Mouse (Mus musculus) midbrain, embryonic 14.5 days (tissue): ENCODE measurements around the gene Csrp3. TPM values are rescaled to one million over a fixed set of nuclear protein-coding genes. Genes with fewer than 3 reads are reported as not detected.

ENCODE experiments used
- ATAC-seq: fragments of 200-750 bp; cut with Nextera tagmentation; 2 replicates; pipeline ENCODE4 v1.8.0; 2017; ENCODE audit warnings: moderate number of reproducible peaks, moderate library complexity; ENCODE audit not compliant: low FRiP score, low TSS enrichment
- DNase-seq: peaks from one replicate; pipeline ENCODE4 v3.0.0-alpha.2; 2015
- H3K27ac ChIP-seq: fragments of 300-500 bp; sonication (generic); replicated peaks from 2 replicates; pipeline ENCODE4 v1.5.1; 2014; ENCODE audit warnings: mild to moderate bottlenecking, low read depth, low read length, moderate library complexity
- H3K27me3 ChIP-seq: fragments of 300-500 bp; sonication (generic); 2 replicates; pipeline ENCODE4 v1.6.1; 2014; ENCODE audit warnings: low read length, control low read depth, mixed read lengths; ENCODE audit not compliant: control insufficient read depth, insufficient read depth
- H3K36me3 ChIP-seq: fragments of 300-500 bp; sonication (generic); 2 replicates; pipeline ENCODE4 v1.6.1; 2014; ENCODE audit warnings: low read length, control low read depth; ENCODE audit not compliant: control insufficient read depth, insufficient read depth
- H3K4me1 ChIP-seq: fragments of 300-500 bp; sonication (generic); 2 replicates; pipeline ENCODE4 v1.6.1; 2014; ENCODE audit warnings: mild to moderate bottlenecking, antibody characterized with exemption, low read length, control low read depth; ENCODE audit not compliant: control insufficient read depth, insufficient read depth
- H3K4me2 ChIP-seq: fragments of 300-500 bp; sonication (generic); 2 replicates; pipeline ENCODE4 v1.6.1; 2014; ENCODE audit warnings: mild to moderate bottlenecking, low read length, moderate library complexity
- H3K4me3 ChIP-seq: fragments of 300-500 bp; sonication (generic); replicated peaks from 2 replicates; pipeline ENCODE4 v1.5.1; 2014; ENCODE audit warnings: low read depth, low read length
- H3K9ac ChIP-seq: fragments of 300-500 bp; sonication (generic); replicated peaks from 2 replicates; pipeline ENCODE4 v1.6.1; 2014; ENCODE audit warnings: mild to moderate bottlenecking, low read length, moderate library complexity
- H3K9me3 ChIP-seq: fragments of 300-500 bp; sonication (generic); 2 replicates; pipeline ENCODE4 v1.6.1; 2016; ENCODE audit warnings: low read length, control low read depth, mixed read lengths; ENCODE audit not compliant: control insufficient read depth
- WGBS: fragments of 180-500 bp; shearing (Covaris S2); extraction: QIAGEN DNeasy Blood & Tissue Kit; methylation state at CpG from one replicate; pipeline ENCODE4 v1.1.7; 2014; 5-methylcytosine and 5-hydroxymethylcytosine counted together
- polyA plus RNA-seq: library from polyadenylated mRNA; unstranded; fragments of >200 nt; fragmentation: Nextera tagmentation; extraction: Ambion mirVana; gene quantifications from 2 replicates; pipeline ENCODE4 v1.2.1, GENCODE M21; 2014

Csrp3 gene
- polyA plus RNA-seq, 1 experiment from 2014 or later, result 0.50 TPM

GRCm38 (mm10) chr7:48876526-48876925, 28.7 kb upstream of the Csrp3 start:
- Histone ChIP-seq H3K27ac (no peak overlapping the region), H3K27me3 (peaks cover under 1% of the 10 kb centered on the region; the same call in 1 of the 2 replicates), H3K4me2 (no peak overlapping the region), H3K9ac (no peak overlapping the region), H3K4me1 (no peaks in the 10 kb centered on the region), H3K9me3 (no peaks in the 10 kb centered on the region), H3K4me3 (no peak overlapping the region), H3K36me3 (no peaks in the 10 kb centered on the region)
- peak; percentile 85 for DNase-seq
- ATAC-seq, result no peak
- 68% methylated on average over 4 of the region's 4 CpGs for WGBS

- WGBS, result 93% methylated on average over 14 of the region's 14 CpGs
- no peak for DNase-seq
- H3K27ac ChIP-seq, result no peak overlapping the region
- no peak overlapping the region for H3K9ac ChIP-seq
- ATAC-seq, result no peak
- no peaks in the 10 kb centered on the region for H3K4me1 ChIP-seq
- H3K27me3 ChIP-seq, result no peaks in the 10 kb centered on the region
- H3K4me3 ChIP-seq, result no peak overlapping the region
- H3K9me3 ChIP-seq, result no peaks in the 10 kb centered on the region
- no peak overlapping the region for H3K4me2 ChIP-seq
- no peaks in the 10 kb centered on the region for H3K36me3 ChIP-seq
These were observed 27.3 kb upstream of the Csrp3 start for GRCm38 (mm10) chr7:48875096-48875495.

GRCm38 (mm10) chr7:48871292-48871691, 23.5 kb upstream of the Csrp3 start:
- H3K27ac ChIP-seq, result no peak overlapping the region
- ATAC-seq (no peak), DNase-seq (no peak)
- WGBS, result 93% methylated on average over 11 of the region's 11 CpGs
- no peaks in the 10 kb centered on the region for H3K27me3 ChIP-seq
- H3K9ac ChIP-seq, result no peak overlapping the region
- H3K4me2 ChIP-seq, result no peak overlapping the region
- no peak overlapping the region for H3K4me3 ChIP-seq
- H3K9me3 ChIP-seq, result no peaks in the 10 kb centered on the region
- H3K4me1 ChIP-seq, result no peaks in the 10 kb centered on the region
- no peaks in the 10 kb centered on the region for H3K36me3 ChIP-seq

GRCm38 (mm10) chr7:48870579-48871180, 22.8 kb upstream of the Csrp3 start:
- 93% methylated on average over 21 of the region's 21 CpGs for WGBS
- H3K27ac ChIP-seq, result no peak overlapping the region
- H3K4me2 ChIP-seq, result no peak overlapping the region
- no peaks in the 10 kb centered on the region for H3K9me3 ChIP-seq
- no peak overlapping the region for H3K4me3 ChIP-seq
- H3K36me3 ChIP-seq, result no peaks in the 10 kb centered on the region
- no peaks in the 10 kb centered on the region for H3K27me3 ChIP-seq
- ATAC-seq (no peak), DNase-seq (no peak)
- H3K4me1 ChIP-seq, result no peaks in the 10 kb centered on the region
- H3K9ac ChIP-seq, result no peak overlapping the region

GRCm38 (mm10) chr7:48870144-48870543, 22.3 kb upstream of the Csrp3 start:
- 92% methylated on average over 6 of the region's 6 CpGs for WGBS
- no peaks in the 10 kb centered on the region for H3K27me3 ChIP-seq
- no peaks in the 10 kb centered on the region for H3K9me3 ChIP-seq
- H3K4me2 ChIP-seq, result no peak overlapping the region
- DNase-seq (no peak), ATAC-seq (no peak)
- no peaks in the 10 kb centered on the region for H3K36me3 ChIP-seq
- no peaks in the 10 kb centered on the region for H3K4me1 ChIP-seq
- no peak overlapping the region for H3K9ac ChIP-seq
- H3K4me3 ChIP-seq, result no peak overlapping the region
- H3K27ac ChIP-seq, result no peak overlapping the region

- 94% methylated on average over 18 of the region's 18 CpGs for WGBS
- Histone ChIP-seq H3K27me3 (no peaks in the 10 kb centered on the region), H3K27ac (no peak overlapping the region)
These were observed 19.7 kb upstream of the Csrp3 start for GRCm38 (mm10) chr7:48867576-48867975.

GRCm38 (mm10) chr7:48864671-48865458, 17.0 kb upstream of the Csrp3 start:
- Histone ChIP-seq H3K27me3 (no peaks in the 10 kb centered on the region), H3K4me1 (no peaks in the 10 kb centered on the region), H3K27ac (no peak overlapping the region), H3K4me2 (no peak overlapping the region), H3K4me3 (no peak overlapping the region), H3K36me3 (no peaks in the 10 kb centered on the region), H3K9ac (no peak overlapping the region), H3K9me3 (no peaks in the 10 kb centered on the region)
- WGBS, result 91% methylated on average over 9 of the region's 9 CpGs
- no peak for DNase-seq
- no peak for ATAC-seq

More at GRCm38 (mm10) chr7:48867576-48867975, 19.7 kb upstream of the Csrp3 start:
- no peaks in the 10 kb centered on the region for H3K36me3 ChIP-seq
- no peak overlapping the region for H3K4me2 ChIP-seq
- H3K9ac ChIP-seq, result no peak overlapping the region
- no peak for ATAC-seq
- DNase-seq, result no peak
- H3K4me1 ChIP-seq, result no peaks in the 10 kb centered on the region
- no peak overlapping the region for H3K4me3 ChIP-seq
- no peaks in the 10 kb centered on the region for H3K9me3 ChIP-seq

GRCm38 (mm10) chr7:48864199-48864598, 16.4 kb upstream of the Csrp3 start:
- H3K9me3 ChIP-seq, result no peaks in the 10 kb centered on the region
- H3K4me1 ChIP-seq, result no peaks in the 10 kb centered on the region
- H3K4me2 ChIP-seq, result no peak overlapping the region
- H3K27ac ChIP-seq, result no peak overlapping the region
- no peaks in the 10 kb centered on the region for H3K36me3 ChIP-seq
- H3K9ac ChIP-seq, result no peak overlapping the region
- H3K4me3 ChIP-seq, result no peak overlapping the region
- H3K27me3 ChIP-seq, result no peaks in the 10 kb centered on the region
- DNase-seq (no peak), ATAC-seq (no peak)

GRCm38 (mm10) chr7:48861796-48862195, 14.0 kb upstream of the Csrp3 start:
- Histone ChIP-seq H3K36me3 (no peaks in the 10 kb centered on the region), H3K4me1 (no peaks in the 10 kb centered on the region)
- no peak for ATAC-seq

More at GRCm38 (mm10) chr7:48861796-48862195, 14.0 kb upstream of the Csrp3 start:
- Histone ChIP-seq H3K27ac (no peak overlapping the region), H3K4me3 (no peak overlapping the region), H3K9me3 (no peaks in the 10 kb centered on the region), H3K27me3 (no peaks in the 10 kb centered on the region), H3K4me2 (no peak overlapping the region), H3K9ac (no peak overlapping the region)
- WGBS, result 91% methylated on average over 4 of the region's 4 CpGs
- DNase-seq, result no peak
